Mouse (Mus musculus) forebrain, embryonic 12.5 days (tissue): ENCODE data around the gene Kcnt2. TPM values are rescaled to one million over a fixed set of nuclear protein-coding genes. Genes with fewer than 3 reads are reported as not detected.

Source experiments
- ATAC-seq: fragments of 200-750 bp; cut with Nextera tagmentation; 2 replicates; pipeline ENCODE4 v1.8.0; 2017; ENCODE audit warnings: moderate TSS enrichment; ENCODE audit not compliant: low FRiP score
- H3K27ac ChIP-seq: fragments of 300-500 bp; sonication (generic); 2 replicates; pipeline ENCODE4 v1.5.1; 2016; ENCODE audit warnings: mild to moderate bottlenecking
- H3K27me3 ChIP-seq: fragments of 300-500 bp; sonication (generic); 2 replicates; pipeline ENCODE4 v1.6.1; 2016; ENCODE audit warnings: mild to moderate bottlenecking
- H3K36me3 ChIP-seq: fragments of 300-500 bp; sonication (generic); replicated peaks from 2 replicates; pipeline ENCODE4 v1.6.1; 2016; ENCODE audit warnings: mild to moderate bottlenecking
- H3K4me1 ChIP-seq: fragments of 300-500 bp; sonication (generic); 2 replicates; pipeline ENCODE4 v1.6.1; 2016
- H3K4me2 ChIP-seq: fragments of 300-500 bp; sonication (generic); 2 replicates; pipeline ENCODE4 v1.6.1; 2016; ENCODE audit warnings: mild to moderate bottlenecking, moderate library complexity
- H3K4me3 ChIP-seq: fragments of 300-500 bp; sonication (generic); replicated peaks from 2 replicates; pipeline ENCODE4 v1.5.1; 2016; ENCODE audit warnings: mild to moderate bottlenecking
- H3K9ac ChIP-seq: fragments of 300-500 bp; sonication (generic); 2 replicates; pipeline ENCODE4 v1.6.1; 2016; ENCODE audit warnings: mild to moderate bottlenecking
- H3K9me3 ChIP-seq: fragments of 300-500 bp; sonication (generic); 2 replicates; pipeline ENCODE4 v1.6.1; 2016
- WGBS: fragments of 180-500 bp; shearing (Covaris S2); methylation state at CpG from one replicate; pipeline ENCODE4 v1.1.7; 2016; 5-methylcytosine and 5-hydroxymethylcytosine counted together
- polyA plus RNA-seq: library from polyadenylated mRNA; unstranded; fragments of >200 nt; fragmentation: Nextera tagmentation; extraction: Ambion mirVana; gene quantifications from 2 replicates; pipeline ENCODE4 v1.2.1, GENCODE M21; 2016

The Kcnt2 gene
- polyA plus RNA-seq, 1 experiment from 2014 or later = 1.9 TPM

- Histone ChIP-seq H3K4me1 (no peaks in the 10 kb centered on the region), H3K27ac (no peak overlapping the region), H3K9me3 (no peaks in the 10 kb centered on the region), H3K36me3 (no peaks in the 10 kb centered on the region), H3K4me3 (no peak overlapping the region), H3K9ac (no peak overlapping the region), H3K4me2 (no peak overlapping the region), H3K27me3 (no peaks in the 10 kb centered on the region)
- ATAC-seq = no peak
- 79% methylated on average over 2 of the region's 2 CpGs for WGBS
These were observed 209.9 kb downstream of the Kcnt2 start for GRCm38 (mm10) chr1:140455903-140456302.

DNA sequence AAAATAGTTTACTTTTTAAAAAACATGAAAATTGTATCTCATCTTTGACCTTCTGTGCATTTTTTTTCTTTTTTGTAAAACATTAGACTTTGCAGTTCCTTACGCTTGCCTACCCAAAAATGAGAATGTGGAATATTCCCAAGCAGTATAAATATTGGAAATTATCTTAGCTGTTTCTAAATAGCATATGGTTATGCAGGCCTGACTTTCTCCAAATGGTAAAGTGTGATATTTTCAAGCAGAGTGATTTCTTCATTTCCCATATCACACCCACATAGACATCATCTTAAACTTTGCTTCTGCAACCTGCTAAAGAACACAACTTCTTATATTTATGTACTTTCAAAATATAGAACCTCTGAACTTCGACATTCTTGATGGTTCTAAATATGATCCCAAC is 210.9 kb downstream of the Kcnt2 start:
- H3K9ac ChIP-seq = no peak overlapping the region
- ATAC-seq = no peak
- H3K4me2 ChIP-seq = no peak overlapping the region
- H3K4me3 ChIP-seq = no peak overlapping the region
- 92% methylated on average over 2 of the region's 2 CpGs for WGBS
- H3K36me3 ChIP-seq = no peaks in the 10 kb centered on the region
- no peak overlapping the region for H3K27ac ChIP-seq
- no peaks in the 10 kb centered on the region for H3K27me3 ChIP-seq
- no peaks in the 10 kb centered on the region for H3K9me3 ChIP-seq
- no peaks in the 10 kb centered on the region for H3K4me1 ChIP-seq

- Histone ChIP-seq H3K4me2 (no peak overlapping the region), H3K9me3 (no peaks in the 10 kb centered on the region), H3K4me3 (no peak overlapping the region), H3K36me3 (no peaks in the 10 kb centered on the region), H3K4me1 (no peaks in the 10 kb centered on the region), H3K9ac (no peak overlapping the region), H3K27me3 (no peaks in the 10 kb centered on the region), H3K27ac (no peak overlapping the region)
- ATAC-seq = no peak
- 79% methylated on average over 4 of the region's 4 CpGs for WGBS
These were observed 222.4 kb downstream of the Kcnt2 start for GRCm38 (mm10) chr1:140468315-140468714.

DNA sequence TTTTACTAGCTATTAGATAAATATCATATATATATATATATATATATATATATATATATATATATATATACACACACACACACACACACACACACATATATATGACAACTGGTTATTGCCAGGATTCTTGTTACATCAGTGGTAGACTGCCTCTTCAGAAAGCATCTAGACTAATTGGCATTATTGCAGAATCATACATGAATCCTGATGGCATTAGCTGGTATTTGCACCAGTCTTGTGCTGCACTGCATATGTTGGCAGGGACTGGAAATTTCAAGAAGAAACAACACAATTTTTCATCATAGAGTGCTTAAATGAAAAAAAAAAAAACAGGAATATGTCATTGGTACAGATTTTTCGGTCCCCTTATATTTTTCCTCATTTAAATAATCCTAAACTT is 223.6 kb downstream of the Kcnt2 start:
- ATAC-seq = no peak

GRCm38 (mm10) chr1:140476921-140477320 is 231.0 kb downstream of the Kcnt2 start:
- H3K36me3 ChIP-seq = no peaks in the 10 kb centered on the region
- H3K4me3 ChIP-seq = no peak overlapping the region
- no peaks in the 10 kb centered on the region for H3K27me3 ChIP-seq
- 79% methylated on average over 2 of the region's 2 CpGs for WGBS
- H3K27ac ChIP-seq = no peak overlapping the region
- H3K4me1 ChIP-seq = no peaks in the 10 kb centered on the region
- H3K9ac ChIP-seq = no peak overlapping the region
- ATAC-seq = no peak
- no peak overlapping the region for H3K4me2 ChIP-seq
- H3K9me3 ChIP-seq = no peaks in the 10 kb centered on the region

More for the DNA sequence above, 223.6 kb downstream of the Kcnt2 start:
- H3K36me3 ChIP-seq = no peaks in the 10 kb centered on the region
- no peak overlapping the region for H3K9ac ChIP-seq
- H3K4me3 ChIP-seq = no peak overlapping the region
- no peaks in the 10 kb centered on the region for H3K9me3 ChIP-seq
- no peaks in the 10 kb centered on the region for H3K4me1 ChIP-seq
- no peak overlapping the region for H3K27ac ChIP-seq
- H3K4me2 ChIP-seq = no peak overlapping the region
- WGBS = 90% methylated on average over 1 of the region's 1 CpGs
- H3K27me3 ChIP-seq = no peaks in the 10 kb centered on the region

GRCm38 (mm10) chr1:140484016-140484415 is 238.1 kb downstream of the Kcnt2 start:
- no peaks in the 10 kb centered on the region for H3K9me3 ChIP-seq
- no peaks in the 10 kb centered on the region for H3K4me1 ChIP-seq
- no peaks in the 10 kb centered on the region for H3K27me3 ChIP-seq
- no peak overlapping the region for H3K9ac ChIP-seq
- 84% methylated on average over 1 of the region's 1 CpGs for WGBS
- no peak overlapping the region for H3K4me3 ChIP-seq
- no peaks in the 10 kb centered on the region for H3K36me3 ChIP-seq
- H3K27ac ChIP-seq = no peak overlapping the region
- no peak for ATAC-seq
- H3K4me2 ChIP-seq = no peak overlapping the region

DNA sequence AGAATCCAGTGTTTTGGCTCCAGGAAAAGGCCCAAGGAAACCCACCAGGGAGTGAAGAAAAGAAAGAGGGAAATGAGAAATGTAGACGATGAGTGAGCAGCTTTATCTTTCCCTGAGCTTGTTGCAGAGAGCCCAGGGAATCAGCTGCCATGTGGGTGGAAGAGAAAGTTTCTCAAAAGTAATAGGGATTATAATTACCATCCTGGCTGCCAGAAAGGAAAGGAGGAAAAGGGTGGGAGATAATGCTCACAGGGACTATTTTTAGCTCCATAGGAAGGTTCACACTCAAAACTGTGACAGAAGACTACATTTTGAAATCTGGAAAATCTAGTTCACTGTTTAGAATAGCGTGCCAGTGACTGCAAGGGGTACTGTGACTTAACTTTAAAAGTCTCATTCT is 243.9 kb downstream of the Kcnt2 start:
- Histone ChIP-seq H3K4me2 (no peak overlapping the region), H3K27me3 (no peaks in the 10 kb centered on the region), H3K4me1 (no peaks in the 10 kb centered on the region), H3K36me3 (no peaks in the 10 kb centered on the region), H3K4me3 (no peak overlapping the region), H3K9me3 (no peaks in the 10 kb centered on the region), H3K9ac (no peak overlapping the region), H3K27ac (no peak overlapping the region)
- ATAC-seq = no peak
- WGBS = 84% methylated on average over 2 of the region's 2 CpGs

GRCm38 (mm10) chr1:140491406-140491805 is 245.4 kb downstream of the Kcnt2 start:
- 82% methylated on average over 1 of the region's 1 CpGs for WGBS
- Histone ChIP-seq H3K4me3 (no peak overlapping the region), H3K36me3 (no peaks in the 10 kb centered on the region)

DNA sequence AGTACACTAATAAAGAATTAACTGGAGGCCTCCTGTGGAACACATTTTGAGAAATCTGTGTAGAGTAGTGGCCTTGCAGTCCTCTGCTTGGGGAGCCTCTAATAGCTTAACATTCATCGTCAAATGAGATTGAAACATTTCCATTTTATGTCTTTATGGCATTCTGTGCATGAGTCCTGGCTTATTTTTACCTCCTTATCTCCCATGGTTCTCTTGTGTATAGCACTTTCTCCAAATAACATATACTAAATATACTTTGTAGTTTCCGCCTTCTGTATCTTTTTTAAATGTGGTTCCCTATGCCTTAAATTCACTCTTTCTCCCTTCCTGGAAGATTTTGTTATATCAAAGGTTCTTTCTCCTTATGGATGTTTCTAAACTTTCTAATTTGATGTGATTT is 246.3 kb downstream of the Kcnt2 start:
- no peaks in the 10 kb centered on the region for H3K4me1 ChIP-seq
- ATAC-seq = no peak

More at GRCm38 (mm10) chr1:140491406-140491805, 245.4 kb downstream of the Kcnt2 start:
- no peaks in the 10 kb centered on the region for H3K4me1 ChIP-seq
- no peak overlapping the region for H3K4me2 ChIP-seq
- H3K9me3 ChIP-seq = no peaks in the 10 kb centered on the region
- no peak overlapping the region for H3K9ac ChIP-seq
- no peak for ATAC-seq
- no peaks in the 10 kb centered on the region for H3K27me3 ChIP-seq
- no peak overlapping the region for H3K27ac ChIP-seq

GRCm38 (mm10) chr1:140513451-140513850 is 267.5 kb downstream of the Kcnt2 start:
- no peak for ATAC-seq
- no peaks in the 10 kb centered on the region for H3K4me1 ChIP-seq
- H3K4me3 ChIP-seq = no peak overlapping the region
- no peaks in the 10 kb centered on the region for H3K27me3 ChIP-seq
- H3K4me2 ChIP-seq = no peak overlapping the region
- no peaks in the 10 kb centered on the region for H3K36me3 ChIP-seq
- H3K9me3 ChIP-seq = no peaks in the 10 kb centered on the region
- no peak overlapping the region for H3K9ac ChIP-seq
- no peak overlapping the region for H3K27ac ChIP-seq

More for the DNA sequence above, 246.3 kb downstream of the Kcnt2 start:
- H3K4me3 ChIP-seq = no peak overlapping the region
- no peak overlapping the region for H3K4me2 ChIP-seq
- no peaks in the 10 kb centered on the region for H3K27me3 ChIP-seq
- 87% methylated on average over 2 of the region's 2 CpGs for WGBS
- no peak overlapping the region for H3K27ac ChIP-seq
- no peak overlapping the region for H3K9ac ChIP-seq
- H3K9me3 ChIP-seq = no peaks in the 10 kb centered on the region
- no peaks in the 10 kb centered on the region for H3K36me3 ChIP-seq

DNA sequence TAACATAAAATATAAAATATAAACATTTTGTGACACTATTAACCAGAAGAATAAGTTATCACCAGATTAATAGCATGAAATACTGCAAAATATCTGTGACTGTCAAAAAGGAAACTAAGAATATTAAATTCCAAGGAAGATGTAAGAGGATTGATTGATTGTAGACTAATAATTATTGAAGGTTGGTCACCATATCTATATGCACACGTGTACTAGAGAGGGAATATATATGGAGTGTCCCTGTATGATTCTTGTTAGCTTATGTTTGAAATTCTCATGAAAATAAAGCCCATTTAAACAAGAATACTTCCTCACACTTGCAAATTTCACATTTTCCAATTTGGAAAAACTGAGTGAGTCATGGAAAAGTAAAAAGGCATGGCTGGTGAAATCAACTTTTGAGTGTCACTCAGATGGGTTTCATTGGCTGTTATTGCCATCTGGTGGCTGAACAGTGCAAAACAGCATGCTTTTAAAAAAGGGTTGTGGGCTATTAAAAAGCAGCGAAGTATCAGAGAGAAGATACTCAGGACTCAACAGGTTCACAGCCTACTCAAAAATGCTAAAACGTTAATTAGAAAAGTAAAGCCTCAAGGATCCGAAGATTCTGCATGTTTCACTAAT is 285.4 kb downstream of the Kcnt2 start:
- H3K4me2 ChIP-seq = no peak overlapping the region
- H3K27me3 ChIP-seq = no peaks in the 10 kb centered on the region
- H3K9me3 ChIP-seq = no peaks in the 10 kb centered on the region
- no peak overlapping the region for H3K4me3 ChIP-seq
- WGBS = 36% methylated on average over 4 of the region's 4 CpGs
- H3K36me3 ChIP-seq = no peaks in the 10 kb centered on the region
- no peak overlapping the region for H3K9ac ChIP-seq
- no peak overlapping the region for H3K27ac ChIP-seq
- peak; percentile 61 for ATAC-seq
- no peaks in the 10 kb centered on the region for H3K4me1 ChIP-seq

DNA sequence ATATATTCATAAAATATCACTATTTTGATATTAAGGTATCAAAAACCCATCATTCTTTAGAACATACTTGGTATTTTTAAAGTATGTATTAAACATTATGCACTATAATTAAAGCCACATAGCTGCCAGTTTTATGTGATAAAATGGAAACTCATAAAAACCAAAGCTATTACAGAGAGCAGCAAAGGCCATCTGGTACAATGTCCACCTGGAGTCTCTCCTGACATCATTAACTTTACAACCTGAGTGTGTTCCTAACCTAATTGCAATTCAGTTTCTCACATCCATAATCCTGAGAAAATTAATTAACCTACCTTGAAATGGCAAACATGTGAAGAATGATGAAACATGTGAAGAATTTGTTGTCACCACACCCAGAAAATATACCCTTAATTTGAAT is 288.9 kb downstream of the Kcnt2 start:
- H3K9ac ChIP-seq = no peak overlapping the region
- H3K27ac ChIP-seq = no peak overlapping the region
- no peak overlapping the region for H3K4me3 ChIP-seq
- no peaks in the 10 kb centered on the region for H3K27me3 ChIP-seq
- no peak overlapping the region for H3K4me2 ChIP-seq
- no peak for ATAC-seq
- no peaks in the 10 kb centered on the region for H3K9me3 ChIP-seq
- no peaks in the 10 kb centered on the region for H3K4me1 ChIP-seq
- H3K36me3 ChIP-seq = no peaks in the 10 kb centered on the region

- Histone ChIP-seq H3K36me3 (no peaks in the 10 kb centered on the region), H3K27ac (no peak overlapping the region), H3K27me3 (no peaks in the 10 kb centered on the region), H3K4me3 (no peak overlapping the region), H3K4me1 (no peaks in the 10 kb centered on the region), H3K9me3 (no peaks in the 10 kb centered on the region), H3K9ac (no peak overlapping the region), H3K4me2 (no peak overlapping the region)
- ATAC-seq = no peak
- WGBS = 94% methylated on average over 3 of the region's 3 CpGs
These were observed 296.1 kb downstream of the Kcnt2 start for GRCm38 (mm10) chr1:140542066-140542465.
